Mouse (Mus musculus): ENCODE results near the gene Arf5. TPM values are rescaled to one million over a fixed set of nuclear protein-coding genes. Genes with fewer than 3 reads are reported as not detected.

The Arf5 gene
- polyA plus RNA-seq, 1 experiment from 2014 or later: 330 TPM

- Histone ChIP-seq H3K4me2 (replicated peaks) (no peak overlapping the region), H3K4me3 (no peak overlapping the region), H3K4me1 (0 out of 2 replicates have a peak, but pooled peaks cover 4% of the 10 kb centered on the region), H3K27ac (no peak overlapping the region), H3K36me3 (no peaks in the 10 kb centered on the region), H3K9me3 (replicated peaks) (no peaks in the 10 kb centered on the region), H3K9ac (no peak overlapping the region), H3K27me3 (no peaks in the 10 kb centered on the region)
- ATAC-seq (ENCODE audit: low FRiP score): no peak
- WGBS: 86% methylated on average over 4 of the region's 4 CpGs
These were observed 50.9 kb downstream of the Arf5 start for GRCm38 (mm10) chr6:28474211-28474610.

- H3K27ac ChIP-seq: no peak within 1 kb of the TSS
- no peak within 1 kb of the TSS for H3K9ac ChIP-seq
- WGBS: 81% methylated on average over 5 of the region's 5 CpGs
- H3K4me2 ChIP-seq (replicated peaks): no peak within 1 kb of the TSS
- 0 out of 2 replicates have a peak, but pooled peaks cover 7% of the 10 kb centered on the region for H3K4me1 ChIP-seq
- ATAC-seq (ENCODE audit: low FRiP score): no peak
- H3K4me3 ChIP-seq: no peak within 1 kb of the TSS
- H3K27me3 ChIP-seq: no peaks in the 10 kb centered on the region
- H3K36me3 ChIP-seq: no peaks in the 10 kb centered on the region
- H3K9me3 ChIP-seq (replicated peaks): no peaks in the 10 kb centered on the region
These were observed 51.5 kb downstream of the Arf5 start, which contains the start of gene Snd1 for GRCm38 (mm10) chr6:28474839-28475238. Gene Snd1, plus strand, starts transcription at chr6:28475139.

Other genes with a start within 250 kb of the Arf5 start
- 21.7 and 22.9 TPM in 2 replicates for gene Zfp800, start 25.6 kb upstream of the Arf5 start, polyA plus RNA-seq (2016; fragmentation: Nextera tagmentation; extraction: Ambion mirVana)
- gene Fscn3, start 4.2 kb downstream of the Arf5 start, polyA plus RNA-seq (2016; fragmentation: Nextera tagmentation; extraction: Ambion mirVana): not detected in 2 replicates
- 16.0 and 16.4 TPM in 2 replicates for gene Gcc1, start 4.8 kb downstream of the Arf5 start, polyA plus RNA-seq (2016; fragmentation: Nextera tagmentation; extraction: Ambion mirVana)
- not detected in 2 replicates for gene Pax4, start 25.8 kb downstream of the Arf5 start, polyA plus RNA-seq (2016; fragmentation: Nextera tagmentation; extraction: Ambion mirVana)
- gene Snd1, start 51.6 kb downstream of the Arf5 start, polyA plus RNA-seq (2016; fragmentation: Nextera tagmentation; extraction: Ambion mirVana): 113 TPM in 2 replicates

Measured in hindbrain, embryonic 12.5 days (tissue).